Comparison of ENCODE assay signal across 30 mouse cellular contexts in the genomic region with DNA sequence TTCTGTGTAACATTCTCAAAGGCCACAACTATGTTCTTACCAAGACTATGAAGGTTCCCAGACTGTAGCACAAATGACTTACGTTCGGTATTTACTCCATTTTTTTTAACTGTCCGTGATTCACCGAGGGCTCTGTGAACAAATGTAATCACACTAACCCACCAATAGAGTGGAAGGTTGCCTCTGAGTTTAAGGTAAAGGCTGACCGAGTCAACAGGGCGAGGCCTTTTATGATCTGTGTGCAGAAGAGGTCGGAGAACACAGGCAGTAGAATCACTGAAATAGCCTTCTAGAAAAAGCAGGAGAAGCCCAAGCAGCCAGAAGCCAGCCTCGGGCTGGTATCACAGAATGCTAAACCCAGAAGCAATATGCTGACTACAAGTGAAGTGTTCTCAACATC.
A peak's percentile ranks its signal among the peaks of the same experiment; 100 is the strongest.
DNase-seq lines count a peak whose midpoint lies in the region; ATAC-seq lines count a peak whose summit lies in the region.
"Had no signal": no experiment of that assay in that cellular context is flagged by ENCODE, and none has a peak within 500 bp of the region (broad histone marks: within the 10 kb centered on the region; RNA-seq: fewer than 3 reads in every experiment).

No protein-coding gene starts in this region.

- 0 out of 2 replicates have a peak overlapping the region, but pooled peaks have one; percentile 2 for H3K4me2 ChIP-seq in intestine, embryonic 15.5 days (replicated peaks)
- H3K4me2 ChIP-seq in intestine, embryonic 16.5 days (ENCODE audit: low read depth, low read length), result no peak overlapping the region
- H3K4me2 ChIP-seq: embryonic facial prominence, embryonic 13.5 days; forebrain, embryonic 12.5 days; forebrain, embryonic 15.5 days; heart, embryonic 12.5 days; heart, embryonic 15.5 days; hindbrain, embryonic 13.5 days had no signal

- H3K27ac ChIP-seq in intestine, embryonic 15.5 days, result no peak overlapping the region
- H3K27ac ChIP-seq in intestine, embryonic 16.5 days (ENCODE audit: low read length), result no peak overlapping the region
- H3K27ac ChIP-seq: embryonic facial prominence, embryonic 10.5 days; embryonic facial prominence, embryonic 13.5 days; forebrain, embryonic 12.5 days; forebrain, embryonic 15.5 days; gastrocnemius, adult 2 months; heart, embryonic 15.5 days; hindbrain, embryonic 10.5 days; hindbrain, embryonic 13.5 days had no signal

- no peak overlapping the region for H3K9ac ChIP-seq in intestine, embryonic 15.5 days
- H3K9ac ChIP-seq in intestine, embryonic 16.5 days (ENCODE audit: low read depth, low read length), result no peak overlapping the region
- H3K9ac ChIP-seq: embryonic facial prominence, embryonic 13.5 days; forebrain, embryonic 12.5 days; forebrain, embryonic 15.5 days; heart, embryonic 12.5 days; heart, embryonic 15.5 days; hindbrain, embryonic 13.5 days had no signal

- ATAC-seq in intestine, embryonic 15.5 days, result peak; percentile 77
- ATAC-seq in intestine, embryonic 16.5 days, result peak; percentile 70
- ATAC-seq: activated CD4-positive, CD25-positive, alpha-beta regulatory T cell, adult 4 months; CD4-positive, CD25-positive, alpha-beta regulatory T cell, adult 4 months; forebrain, embryonic 15.5 days; hindbrain, embryonic 16.5 days had no signal

- H3K9me3 ChIP-seq in intestine, embryonic 15.5 days, result no peaks in the 10 kb centered on the region
- H3K9me3 ChIP-seq in intestine, embryonic 16.5 days (ENCODE audit: control insufficient read depth, low read length), result no peaks in the 10 kb centered on the region
- H3K9me3 ChIP-seq: embryonic facial prominence, embryonic 10.5 days; embryonic facial prominence, embryonic 13.5 days; forebrain, embryonic 12.5 days; forebrain, embryonic 15.5 days; heart, embryonic 12.5 days; heart, embryonic 15.5 days; hindbrain, embryonic 10.5 days; hindbrain, embryonic 13.5 days had no signal

- no peak overlapping the region for H3K4me3 ChIP-seq in intestine, embryonic 15.5 days (replicated peaks)
- no peak overlapping the region for H3K4me3 ChIP-seq in intestine, embryonic 16.5 days (ENCODE audit: low read length)
- H3K4me3 ChIP-seq: embryonic facial prominence, embryonic 10.5 days; embryonic facial prominence, embryonic 13.5 days; erythroblast, embryonic 14.5 days; forebrain, embryonic 12.5 days; forebrain, embryonic 15.5 days; gastrocnemius, adult 2 months; heart, embryonic 12.5 days; heart, embryonic 15.5 days; hindbrain, embryonic 10.5 days; hindbrain, embryonic 13.5 days had no signal

- no peaks in the 10 kb centered on the region for H3K4me1 ChIP-seq in intestine, embryonic 15.5 days (replicated peaks)
- H3K4me1 ChIP-seq in intestine, embryonic 16.5 days (ENCODE audit: control insufficient read depth, insufficient read depth, low read length), result 0 out of 2 replicates have a peak, but pooled peaks cover 2% of the 10 kb centered on the region
- H3K4me1 ChIP-seq: embryonic facial prominence, embryonic 10.5 days; hindbrain, embryonic 10.5 days had no signal

- WGBS in intestine, embryonic 15.5 days, result 53% methylated on average over 8 of the region's 8 CpGs
- WGBS in intestine, embryonic 16.5 days, result 61% methylated on average over 8 of the region's 8 CpGs

- peak; percentile 2 for DNase-seq in layer of hippocampus, adult 9-11 months
- no peak for DNase-seq in layer of hippocampus, postnatal 25 days (ENCODE audit: extremely low spot score in 1 of 2, low spot score in 1 of 2)
- DNase-seq in kidney, adult 8-10 months, result no peak
- no peak for DNase-seq in Muller cell, postnatal 12 days (ENCODE audit: inconsistent ontology term)
- DNase-seq: adrenal gland, adult 8-10 months; adrenal gland, postnatal 25 days; cerebellum, adult 11-12 months; cerebellum, adult 8-10 months; cerebellum, postnatal 10 days; cerebellum, postnatal 36 days; embryo, embryonic 11 days; gastrocnemius, adult 2 months; gastrocnemius, postnatal 14 days; heart, adult 18-20 months; heart, postnatal 10 days; heart, postnatal 36 days had no signal

- no peaks in the 10 kb centered on the region for H3K36me3 ChIP-seq in intestine, embryonic 15.5 days
- no peaks in the 10 kb centered on the region for H3K36me3 ChIP-seq in intestine, embryonic 16.5 days (ENCODE audit: control insufficient read depth, insufficient read depth, low read length)
- H3K36me3 ChIP-seq: embryonic facial prominence, embryonic 10.5 days; embryonic facial prominence, embryonic 13.5 days; forebrain, embryonic 12.5 days; forebrain, embryonic 15.5 days; heart, embryonic 12.5 days; heart, embryonic 15.5 days; hindbrain, embryonic 10.5 days; hindbrain, embryonic 13.5 days had no signal

- H3K27me3 ChIP-seq in intestine, embryonic 15.5 days (replicated peaks), result no peaks in the 10 kb centered on the region
- no peaks in the 10 kb centered on the region for H3K27me3 ChIP-seq in intestine, embryonic 16.5 days (replicated peaks; ENCODE audit: control insufficient read depth, insufficient read depth, low read length)
- H3K27me3 ChIP-seq: embryonic facial prominence, embryonic 13.5 days; forebrain, embryonic 12.5 days; forebrain, embryonic 15.5 days; heart, embryonic 12.5 days; heart, embryonic 15.5 days; hindbrain, embryonic 13.5 days had no signal
